Mouse (Mus musculus) stomach, postnatal 0 days (tissue): Measurements from ENCODE around the gene Sptlc3.

Experiments
- CTCF ChIP-seq: IDR thresholded peaks from 2 replicates; pipeline ENCODE4 v1.5.1; 2016; ENCODE audit warnings: antibody characterized with exemption, low read depth, mild to moderate bottlenecking, moderate library complexity
- EP300 ChIP-seq: optimal IDR thresholded peaks from 2 replicates; pipeline ENCODE3; 2016; ENCODE audit warnings: antibody characterized with exemption

DNA sequence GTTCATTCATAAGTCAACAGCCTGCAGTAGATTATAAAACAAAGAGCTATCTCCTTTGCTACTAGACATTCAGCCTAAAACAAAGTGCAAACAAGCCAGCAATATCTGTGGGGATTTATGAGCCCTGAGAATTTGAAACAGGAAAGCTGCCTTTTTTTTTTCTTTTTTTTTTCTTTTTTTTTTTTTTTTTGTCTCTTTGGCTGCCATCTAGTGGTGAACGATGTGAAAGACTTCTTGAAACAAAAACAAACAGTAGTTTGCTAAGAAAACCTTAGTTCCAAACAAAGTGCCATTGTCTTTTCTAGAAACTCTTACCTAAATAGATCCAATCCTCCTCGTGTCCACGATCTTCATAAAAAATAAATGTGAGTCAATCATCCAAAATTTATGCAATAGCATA lies 85.6 kb downstream of the Sptlc3 start:
- TF ChIP-seq CTCF (peak; percentile 60), EP300 (no peak)
